Mouse (Mus musculus) right cerebral cortex, adult 2 months (tissue): ENCODE results near the gene Naaladl1.
"Not testable (repeated sequence)": the region's sequence is repeated elsewhere in the genome, so short reads cannot be mapped to it uniquely, and the experiment has no call there.

Source experiments
- DNase-seq, 2 experiments: peaks; one replicate each; pipeline ENCODE4 v3.0.0; 2021 to 2022; ENCODE audit warnings: low spot score in 2 of 2

The Naaladl1 gene

GRCm38 (mm10) chr19:6127760-6128341, 22.3 kb downstream of the Naaladl1 start, which contains the start of gene Snx15:
Gene Snx15, minus strand, starts transcription at chr19:6128304.
- peak; percentile 94 to 97 for DNase-seq

- not testable (repeated sequence) for DNase-seq
Observed at GRCm38 (mm10) chr19:6130414-6131128, 25.0 kb downstream of the Naaladl1 start.

- no peak for DNase-seq
Observed at GRCm38 (mm10) chr19:6132171-6132827, 26.7 kb downstream of the Naaladl1 start.

- DNase-seq: not testable (repeated sequence)
Observed at GRCm38 (mm10) chr19:6133197-6133596, 27.6 kb downstream of the Naaladl1 start.

- no peak for DNase-seq
Observed at GRCm38 (mm10) chr19:6136397-6136796, 30.8 kb downstream of the Naaladl1 start.

GRCm38 (mm10) chr19:6139701-6140100, 34.1 kb downstream of the Naaladl1 start:
- no peak for DNase-seq

GRCm38 (mm10) chr19:6140374-6140677, 34.7 kb downstream of the Naaladl1 start:
- DNase-seq: no peak

- DNase-seq: peak; percentile 89 to 90
Observed at GRCm38 (mm10) chr19:6140678-6141393, 35.3 kb downstream of the Naaladl1 start, which contains the start of gene Batf2. Gene Batf2, plus strand, starts transcription at chr19:6140983.

- DNase-seq: peak; percentile 83
Observed at GRCm38 (mm10) chr19:6141394-6141749, 35.8 kb downstream of the Naaladl1 start, which contains the start of gene Arl2. Gene Arl2, minus strand, starts transcription at chr19:6141548.

- no peak for DNase-seq
Observed at GRCm38 (mm10) chr19:6144842-6145241, 39.3 kb downstream of the Naaladl1 start.

GRCm38 (mm10) chr19:6155174-6155573, 49.6 kb downstream of the Naaladl1 start:
- no peak for DNase-seq

GRCm38 (mm10) chr19:6156372-6156771, 50.8 kb downstream of the Naaladl1 start:
- no peak for DNase-seq

GRCm38 (mm10) chr19:6157220-6157619, 51.6 kb downstream of the Naaladl1 start:
- no peak for DNase-seq

GRCm38 (mm10) chr19:6163872-6164547, 58.4 kb downstream of the Naaladl1 start:
- peak in 1 of 2 experiments; percentile 7 for DNase-seq
